Mouse (Mus musculus): ENCODE data around the gene Cyp2d10. TPM values are rescaled to one million over a fixed set of nuclear protein-coding genes. Genes with fewer than 3 reads are reported as not detected.
A peak's percentile ranks its signal among the peaks of the same experiment; 100 is the strongest.

Gene Cyp2d10
- polyA plus RNA-seq, 1 experiment from 2014 or later: not detected

DNA sequence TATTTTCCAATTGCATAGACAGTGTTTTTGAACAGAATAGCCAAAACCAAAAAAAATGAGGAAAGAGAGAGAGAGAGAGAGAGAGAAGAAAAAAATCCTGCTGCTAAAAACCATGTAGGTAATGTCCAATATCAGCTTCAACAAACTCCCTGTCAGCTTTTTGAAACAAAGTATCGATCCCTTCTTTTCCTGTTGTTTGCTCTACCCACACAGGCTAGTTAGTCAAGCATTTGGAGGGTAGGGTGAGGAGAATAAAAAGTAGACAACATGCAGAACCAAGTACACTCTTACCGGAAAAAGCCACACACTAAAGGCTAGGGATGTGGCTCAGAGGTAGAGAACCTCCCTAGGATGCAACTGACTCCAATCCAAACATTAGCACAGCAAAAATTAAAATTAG is 21.3 kb downstream of the Cyp2d10 start:
- H3K4me1 ChIP-seq: peaks cover 3% of the 10 kb centered on the region; the same call in 1 of the 2 replicates
- H3K4me3 ChIP-seq: no peak overlapping the region
- WGBS: 94% methylated on average over 2 of the region's 2 CpGs
- H3K36me3 ChIP-seq: no peaks in the 10 kb centered on the region
- no peaks in the 10 kb centered on the region for H3K9me3 ChIP-seq (replicated peaks)
- H3K27ac ChIP-seq: no peak overlapping the region
- H3K27me3 ChIP-seq (ENCODE audit: low read depth, poor library complexity, severe bottlenecking): no peaks in the 10 kb centered on the region
- no peak for DNase-seq (ENCODE audit: low spot score)

DNA sequence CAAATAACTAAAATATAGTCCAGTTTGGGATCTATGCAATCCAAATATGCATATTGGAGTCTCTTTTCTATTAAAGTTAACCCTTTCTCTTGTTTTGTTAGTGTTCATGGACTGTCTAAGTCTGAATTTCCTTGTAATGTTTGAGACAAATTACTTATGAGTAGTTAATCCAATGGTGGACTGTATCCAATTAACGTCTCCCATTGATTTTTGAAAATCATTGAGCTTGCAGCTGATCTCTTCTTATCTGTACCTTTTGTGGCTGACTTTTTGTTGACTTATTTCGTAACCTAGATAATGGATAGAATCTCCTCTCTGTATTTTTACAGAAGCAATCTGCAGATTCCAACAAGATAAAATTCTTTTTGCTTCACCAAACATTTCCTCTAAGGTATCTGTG is 24.6 kb downstream of the Cyp2d10 start:
- no peaks in the 10 kb centered on the region for H3K9me3 ChIP-seq (replicated peaks)
- no peak overlapping the region for H3K27ac ChIP-seq
- H3K36me3 ChIP-seq: no peaks in the 10 kb centered on the region
- DNase-seq (ENCODE audit: low spot score): no peak
- peaks cover 13% of the 10 kb centered on the region for H3K27me3 ChIP-seq (ENCODE audit: low read depth, poor library complexity, severe bottlenecking)
- H3K4me1 ChIP-seq: peaks cover 19% of the 10 kb centered on the region
- WGBS: 91% methylated on average over 2 of the region's 2 CpGs
- H3K4me3 ChIP-seq: no peak overlapping the region

DNA sequence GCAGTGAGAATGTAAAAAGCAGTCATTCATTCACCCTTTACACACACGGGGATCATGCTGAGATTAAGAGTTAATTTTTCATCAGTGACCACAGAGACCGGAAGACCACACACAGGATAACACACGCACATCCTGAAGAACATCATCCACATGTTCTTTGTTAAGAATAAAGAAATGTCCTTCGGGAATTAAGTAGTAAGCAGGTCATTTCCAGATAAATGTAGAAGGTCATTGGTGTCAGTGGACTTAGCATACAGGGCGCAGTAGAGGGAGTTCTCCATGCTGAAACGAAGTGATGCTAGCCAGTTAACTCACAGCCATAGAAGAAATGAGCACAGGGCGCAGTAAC is 26.3 kb downstream of the Cyp2d10 start:
- Histone ChIP-seq H3K4me3 (peak overlapping the region; percentile 52), H3K27ac (no peak overlapping the region), H3K4me1 (peaks cover 25% of the 10 kb centered on the region), H3K36me3 (no peaks in the 10 kb centered on the region), H3K9me3 (replicated peaks) (no peaks in the 10 kb centered on the region), H3K27me3 (ENCODE audit: low read depth, poor library complexity, severe bottlenecking) (peaks cover 13% of the 10 kb centered on the region)
- 41% methylated on average over 7 of the region's 7 CpGs for WGBS
- no peak for DNase-seq (ENCODE audit: low spot score)

DNA sequence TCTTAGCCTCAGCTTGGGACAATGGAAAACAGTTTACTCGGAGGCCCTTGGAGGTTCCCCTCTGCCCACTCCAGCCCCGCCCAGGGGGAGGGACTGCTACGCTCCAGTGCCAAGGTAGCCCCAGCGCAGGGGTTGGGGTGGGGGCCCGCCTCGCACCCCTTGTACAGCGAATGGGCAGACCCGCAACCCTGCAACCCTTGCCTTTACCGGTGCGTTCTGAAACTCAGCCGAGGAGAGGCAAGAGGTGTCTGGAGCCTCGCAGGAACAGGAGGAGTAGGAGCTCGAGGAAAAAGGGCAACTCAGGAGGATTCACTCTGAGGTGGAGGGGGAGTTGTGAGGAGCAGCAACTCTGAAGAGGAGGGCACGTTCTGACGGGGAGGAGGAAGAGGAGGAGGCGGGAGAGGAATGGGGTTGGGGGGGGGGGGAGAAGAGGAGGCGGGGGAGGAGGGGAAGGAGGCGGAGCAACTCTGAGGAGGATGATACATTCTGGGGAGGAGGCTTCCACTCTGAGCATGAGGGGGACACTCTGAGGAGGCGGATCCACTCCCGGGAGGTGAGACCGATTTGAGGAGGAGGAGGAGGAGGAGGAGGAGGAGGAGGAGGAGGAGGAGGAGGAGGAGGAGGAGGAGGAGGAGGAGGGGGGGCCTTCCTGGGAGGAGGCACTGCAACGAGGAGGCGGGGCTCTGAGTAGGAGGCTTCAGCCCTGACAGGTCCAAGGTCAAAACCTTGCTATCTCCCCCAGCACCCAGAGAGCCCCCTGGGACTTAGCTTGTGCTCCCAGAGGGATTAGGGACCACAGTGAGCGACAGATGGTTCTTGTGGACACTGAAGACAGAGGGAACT is 26.9 kb downstream of the Cyp2d10 start, which contains the start of gene Cyp2d22:
Gene Cyp2d22 (minus strand): TSS at position 390 of the 843 bp plus-strand sequence.
- Histone ChIP-seq H3K4me1 (peaks cover 25% of the 10 kb centered on the region), H3K36me3 (no peaks in the 10 kb centered on the region), H3K9me3 (replicated peaks) (no peaks in the 10 kb centered on the region), H3K27me3 (ENCODE audit: low read depth, poor library complexity, severe bottlenecking) (peaks cover 13% of the 10 kb centered on the region), H3K4me3 (peak within 1 kb of the TSS; percentile 52), H3K27ac (peak within 1 kb of the TSS; percentile 58)
- peak; percentile 62 for DNase-seq (ENCODE audit: low spot score)
- 3% methylated on average over 18 of the region's 24 CpGs for WGBS

DNA sequence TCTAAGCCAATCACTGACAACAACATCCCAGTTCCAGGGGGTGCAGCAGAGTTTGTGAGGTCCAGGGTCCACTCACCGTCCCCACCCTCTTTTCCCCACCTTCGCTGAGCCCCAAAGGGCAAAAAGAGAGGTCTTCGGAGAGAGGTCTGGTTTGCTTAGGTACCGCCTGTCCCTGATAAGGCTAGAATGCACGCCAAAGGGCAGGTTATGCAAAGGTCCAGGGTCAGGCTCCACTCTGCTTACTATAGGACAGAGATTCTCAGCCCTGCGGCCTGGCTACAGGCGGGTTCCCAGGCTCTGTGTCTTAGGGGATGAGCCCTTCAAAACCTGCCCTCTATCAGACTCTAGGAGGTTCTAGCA is 27.5 kb downstream of the Cyp2d10 start:
- Histone ChIP-seq H3K36me3 (no peaks in the 10 kb centered on the region), H3K27me3 (ENCODE audit: low read depth, poor library complexity, severe bottlenecking) (peaks cover 13% of the 10 kb centered on the region), H3K4me3 (peak overlapping the region; percentile 52), H3K9me3 (replicated peaks) (no peaks in the 10 kb centered on the region), H3K4me1 (peaks cover 25% of the 10 kb centered on the region), H3K27ac (peak overlapping the region; percentile 58)
- DNase-seq (ENCODE audit: low spot score): no peak
- WGBS: 13% methylated on average over 7 of the region's 7 CpGs

DNA sequence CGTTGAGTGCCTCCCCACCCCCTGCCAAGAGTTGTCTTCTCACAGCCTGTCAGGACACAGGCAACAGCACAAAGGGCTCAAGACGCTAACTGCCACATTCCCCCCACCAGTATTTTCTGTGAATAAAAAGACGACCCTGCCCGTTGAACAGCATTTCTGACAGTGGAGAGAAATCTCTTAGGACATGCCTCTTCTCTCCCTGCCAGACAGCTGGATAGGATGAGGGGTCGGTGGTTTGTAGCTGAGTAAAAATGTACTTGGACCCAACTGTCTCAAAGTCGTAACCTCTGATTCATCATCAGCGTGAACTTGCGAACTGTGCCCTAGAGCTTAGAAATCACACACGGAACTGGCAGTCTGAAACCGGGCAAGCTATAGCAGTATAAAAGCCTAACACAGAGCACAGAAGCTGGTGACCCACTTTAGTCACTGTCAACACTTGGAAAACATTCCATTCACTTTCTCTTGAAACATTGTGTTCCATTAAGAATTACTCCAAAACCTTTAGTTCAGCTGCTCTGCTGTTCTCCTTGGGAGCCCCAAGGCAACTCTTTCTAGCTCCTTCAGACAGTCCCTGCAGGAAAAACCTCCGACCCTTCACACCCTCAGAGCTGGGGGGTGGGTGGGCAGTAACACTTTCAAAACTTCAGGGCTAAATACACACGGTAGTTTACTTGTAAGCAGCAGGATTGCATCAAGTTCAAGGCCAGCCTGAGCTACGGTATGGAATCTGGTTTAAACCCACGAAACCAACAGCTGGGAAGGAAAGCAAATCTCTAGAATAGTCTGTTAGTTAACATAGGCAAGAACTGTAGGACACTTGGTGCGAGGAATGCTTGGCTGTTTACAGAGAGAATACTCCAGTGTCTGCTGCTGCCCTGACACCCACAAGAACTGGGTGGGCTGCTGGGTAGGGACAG is 28.5 kb downstream of the Cyp2d10 start:
- H3K27ac ChIP-seq: no peak overlapping the region
- WGBS: 57% methylated on average over 15 of the region's 15 CpGs

DNA sequence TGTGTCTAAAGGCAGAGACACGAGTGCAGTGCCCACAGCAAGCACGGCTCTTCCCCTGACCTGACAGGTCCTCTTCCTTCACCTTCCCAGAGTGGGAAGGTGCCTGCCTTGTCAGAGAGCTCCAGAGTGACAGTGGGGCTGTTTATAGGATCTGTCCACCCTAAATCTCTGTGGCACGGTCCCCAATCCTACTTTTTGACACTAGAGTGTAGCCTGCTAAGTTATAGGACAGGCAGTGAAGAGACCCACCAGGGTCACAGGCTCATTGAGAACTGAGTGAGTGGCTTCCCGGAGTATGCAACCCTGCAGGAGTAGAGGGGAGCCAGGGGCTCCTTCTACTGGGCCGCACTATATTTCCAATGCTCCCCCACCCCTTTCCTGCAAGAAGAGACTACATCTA is 29.3 kb downstream of the Cyp2d10 start:
- Histone ChIP-seq H3K4me1 (peaks cover 25% of the 10 kb centered on the region), H3K9me3 (replicated peaks) (no peaks in the 10 kb centered on the region), H3K4me3 (no peak overlapping the region), H3K36me3 (no peaks in the 10 kb centered on the region), H3K27ac (no peak overlapping the region), H3K27me3 (ENCODE audit: low read depth, poor library complexity, severe bottlenecking) (peaks cover 13% of the 10 kb centered on the region)
- DNase-seq (ENCODE audit: low spot score): no peak
- 82% methylated on average over 5 of the region's 5 CpGs for WGBS

More for the DNA sequence above, 28.5 kb downstream of the Cyp2d10 start:
- no peaks in the 10 kb centered on the region for H3K36me3 ChIP-seq
- H3K9me3 ChIP-seq (replicated peaks): no peaks in the 10 kb centered on the region
- peaks cover 13% of the 10 kb centered on the region for H3K27me3 ChIP-seq (ENCODE audit: low read depth, poor library complexity, severe bottlenecking)
- H3K4me1 ChIP-seq: peaks cover 25% of the 10 kb centered on the region
- DNase-seq (ENCODE audit: low spot score): no peak
- H3K4me3 ChIP-seq: no peak overlapping the region

DNA sequence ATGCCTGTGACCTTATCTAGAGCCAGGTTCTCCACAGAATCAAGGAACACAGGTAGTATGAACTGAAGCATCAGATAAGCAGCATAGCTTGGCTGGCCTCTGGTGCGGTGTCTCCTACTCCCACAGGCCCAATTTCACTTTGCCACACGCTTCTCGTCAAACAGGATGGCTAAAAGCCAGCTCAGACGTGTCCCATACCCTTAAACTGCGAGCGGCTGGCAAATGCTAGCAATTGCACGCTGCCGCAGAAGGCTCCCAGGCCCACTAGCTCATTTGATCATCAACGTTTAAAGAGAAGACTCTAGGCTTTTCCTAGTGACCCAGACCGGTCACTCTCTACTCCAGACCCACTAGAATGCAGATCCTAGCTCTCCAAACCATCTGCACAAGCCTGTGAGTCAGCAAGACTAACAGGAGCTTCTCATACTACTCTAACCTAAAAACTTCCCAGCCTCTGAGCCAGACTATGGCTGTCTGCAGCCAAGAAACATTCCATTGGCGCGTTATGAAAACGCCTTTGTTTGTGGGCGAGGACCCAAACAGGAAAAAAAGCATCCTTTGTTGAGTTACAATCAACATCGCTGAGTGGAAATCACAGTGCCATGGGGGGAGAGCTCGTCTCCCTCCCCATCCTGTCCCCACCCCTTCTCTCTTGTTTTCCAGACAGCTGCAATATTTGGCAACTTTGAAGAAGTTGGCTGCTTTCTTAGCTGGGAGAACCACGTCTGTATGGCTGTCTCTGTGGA is 30.4 kb downstream of the Cyp2d10 start:
- Histone ChIP-seq H3K9me3 (replicated peaks) (no peaks in the 10 kb centered on the region), H3K4me3 (no peak overlapping the region), H3K36me3 (no peaks in the 10 kb centered on the region), H3K27me3 (ENCODE audit: low read depth, poor library complexity, severe bottlenecking) (peaks cover 13% of the 10 kb centered on the region), H3K4me1 (peaks cover 25% of the 10 kb centered on the region), H3K27ac (no peak overlapping the region)
- WGBS: 84% methylated on average over 17 of the region's 17 CpGs
- no peak for DNase-seq (ENCODE audit: low spot score)

DNA sequence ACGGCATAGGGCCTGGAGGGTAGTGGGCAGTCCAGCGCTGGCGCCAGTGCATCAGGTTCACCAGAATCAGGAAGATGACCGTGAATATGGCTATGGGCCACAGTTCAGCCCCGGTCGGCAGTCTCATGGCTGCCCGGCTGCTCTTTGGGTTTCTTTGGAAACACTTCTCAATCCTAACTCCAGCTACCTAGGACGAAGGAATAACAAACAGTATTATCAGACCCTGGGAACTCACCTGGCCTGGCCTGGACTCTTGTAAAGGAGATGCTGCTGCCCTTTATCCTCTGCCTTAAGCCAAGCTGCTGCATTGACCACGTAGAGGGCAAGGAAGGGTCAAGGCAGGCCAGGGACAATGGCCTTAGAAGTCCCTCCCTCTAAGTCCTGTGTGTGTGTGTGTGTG is 31.1 kb downstream of the Cyp2d10 start:
- Histone ChIP-seq H3K4me1 (peaks cover 23% of the 10 kb centered on the region), H3K4me3 (no peak overlapping the region), H3K9me3 (replicated peaks) (no peaks in the 10 kb centered on the region), H3K27me3 (ENCODE audit: low read depth, poor library complexity, severe bottlenecking) (peaks cover 13% of the 10 kb centered on the region), H3K27ac (no peak overlapping the region), H3K36me3 (no peaks in the 10 kb centered on the region)
- no peak for DNase-seq (ENCODE audit: low spot score)
- WGBS: 94% methylated on average over 9 of the region's 9 CpGs

DNA sequence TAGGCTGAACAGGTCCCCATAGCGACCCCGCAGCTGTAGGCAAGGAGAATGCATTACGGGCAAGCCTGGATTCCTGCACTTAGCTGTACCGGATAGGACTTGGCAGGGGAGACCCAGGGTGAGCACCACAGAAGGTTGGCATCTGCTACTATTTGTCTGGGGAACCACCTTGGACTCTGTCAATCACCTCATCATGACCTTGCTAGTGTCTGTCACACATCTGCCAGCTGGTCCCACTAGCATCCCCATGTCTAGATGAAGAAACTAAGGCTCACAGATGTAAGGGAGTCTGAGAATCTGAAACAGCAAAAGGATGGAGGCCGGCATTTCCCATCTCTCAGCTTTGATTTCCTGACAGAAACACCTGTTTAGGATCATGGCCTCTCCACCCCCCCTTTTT is 32.6 kb downstream of the Cyp2d10 start:
- H3K27me3 ChIP-seq (ENCODE audit: low read depth, poor library complexity, severe bottlenecking): peaks cover 11% of the 10 kb centered on the region
- H3K27ac ChIP-seq: no peak overlapping the region
- no peaks in the 10 kb centered on the region for H3K36me3 ChIP-seq
- WGBS: 87% methylated on average over 5 of the region's 5 CpGs
- H3K4me3 ChIP-seq: no peak overlapping the region
- no peak for DNase-seq (ENCODE audit: low spot score)
- H3K4me1 ChIP-seq: peaks cover 9% of the 10 kb centered on the region
- no peaks in the 10 kb centered on the region for H3K9me3 ChIP-seq (replicated peaks)

DNA sequence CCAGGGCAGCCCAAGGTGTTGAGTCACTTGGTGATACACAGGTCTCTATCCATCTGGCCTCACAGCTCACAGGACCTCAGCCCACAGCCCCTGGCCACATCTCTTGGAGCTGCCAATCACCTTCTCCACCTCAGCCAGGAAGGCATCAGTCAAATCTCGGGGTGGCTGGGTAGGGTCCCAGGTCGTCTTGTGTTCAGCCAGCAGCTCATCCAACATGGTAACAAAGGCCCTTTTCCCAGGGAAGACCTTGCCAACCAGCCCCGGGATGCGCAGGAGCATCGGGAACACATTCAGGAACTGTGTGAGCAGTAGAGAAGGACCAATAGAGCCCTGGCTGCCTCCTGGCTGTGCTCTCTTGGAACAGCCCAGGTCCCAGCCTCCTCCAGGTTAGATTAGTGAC is 34.0 kb downstream of the Cyp2d10 start:
- peaks cover 5% of the 10 kb centered on the region; the same call in 1 of the 2 replicates for H3K27me3 ChIP-seq (ENCODE audit: low read depth, poor library complexity, severe bottlenecking)
- H3K9me3 ChIP-seq (replicated peaks): no peaks in the 10 kb centered on the region
- H3K4me3 ChIP-seq: no peak overlapping the region
- no peaks in the 10 kb centered on the region for H3K36me3 ChIP-seq
- 86% methylated on average over 5 of the region's 5 CpGs for WGBS
- no peak overlapping the region for H3K27ac ChIP-seq
- H3K4me1 ChIP-seq: 0 out of 2 replicates have a peak, but pooled peaks cover 6% of the 10 kb centered on the region
- no peak for DNase-seq (ENCODE audit: low spot score)

DNA sequence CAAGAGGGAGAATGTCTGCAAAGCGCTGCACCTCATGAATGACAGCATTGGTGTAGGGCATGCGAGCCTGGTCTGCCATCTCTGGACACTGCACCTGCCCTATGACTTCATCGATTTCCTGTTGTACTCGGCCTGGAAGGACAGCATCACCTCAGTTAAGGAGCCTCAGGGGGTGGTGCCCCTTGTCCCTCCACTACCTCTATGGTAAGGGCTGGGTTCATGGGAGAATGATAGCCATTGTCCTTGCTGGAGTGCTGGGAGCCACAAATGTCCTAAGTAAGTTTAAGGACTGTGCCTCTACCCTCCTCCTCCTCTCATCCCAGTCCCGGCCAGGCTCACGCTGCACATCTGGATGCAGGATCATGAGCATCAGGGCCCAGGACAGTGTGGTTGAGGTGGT is 34.5 kb downstream of the Cyp2d10 start:
- 93% methylated on average over 6 of the region's 6 CpGs for WGBS
- no peak for DNase-seq (ENCODE audit: low spot score)
- Histone ChIP-seq H3K27me3 (ENCODE audit: low read depth, poor library complexity, severe bottlenecking) (no peaks in the 10 kb centered on the region), H3K27ac (no peak overlapping the region), H3K9me3 (replicated peaks) (no peaks in the 10 kb centered on the region), H3K36me3 (no peaks in the 10 kb centered on the region), H3K4me1 (0 out of 2 replicates have a peak, but pooled peaks cover 6% of the 10 kb centered on the region), H3K4me3 (no peak overlapping the region)
